Mouse (Mus musculus) hindbrain, embryonic 10.5 days (tissue): ENCODE measurements around the gene Gm17361. TPM values are rescaled to one million over a fixed set of nuclear protein-coding genes. Genes with fewer than 3 reads are reported as not detected.
"Not testable (repeated sequence)": the region's sequence is repeated elsewhere in the genome, so short reads cannot be mapped to it uniquely, and the experiment has no call there.

ENCODE experiments used
- DNase-seq: peaks from one replicate; pipeline ENCODE4 v3.0.0-alpha.2; 2017; ENCODE audit warnings: low spot score
- H3K27ac ChIP-seq: fragments of 300-500 bp; sonication (generic); 2 replicates; pipeline ENCODE4 v1.5.1; 2016; ENCODE audit warnings: mild to moderate bottlenecking, moderate library complexity
- H3K27me3 ChIP-seq: fragments of 300-500 bp; sonication (generic); 2 replicates; pipeline ENCODE4 v1.6.1; 2016; ENCODE audit warnings: mild to moderate bottlenecking; ENCODE audit not compliant: poor library complexity, insufficient read depth, severe bottlenecking
- H3K36me3 ChIP-seq: fragments of 300-500 bp; sonication (generic); 2 replicates; pipeline ENCODE4 v1.6.1; 2016; ENCODE audit warnings: mild to moderate bottlenecking, moderate library complexity
- H3K4me1 ChIP-seq: fragments of 300-500 bp; sonication (generic); replicated peaks from 2 replicates; pipeline ENCODE4 v1.6.1; 2016; ENCODE audit warnings: mild to moderate bottlenecking
- H3K4me3 ChIP-seq: fragments of 300-500 bp; sonication (generic); 2 replicates; pipeline ENCODE4 v1.5.1; 2016; ENCODE audit warnings: mild to moderate bottlenecking, moderate library complexity
- H3K9me3 ChIP-seq: fragments of 300-500 bp; sonication (generic); 2 replicates; pipeline ENCODE4 v1.6.1; 2016; ENCODE audit warnings: mild to moderate bottlenecking, moderate library complexity
- WGBS: fragments of 180-500 bp; shearing (Covaris S2); methylation state at CpG from one replicate; pipeline ENCODE4 v1.1.7; 2016; 5-methylcytosine and 5-hydroxymethylcytosine counted together
- polyA plus RNA-seq: library from polyadenylated mRNA; unstranded; fragments of >200 nt; fragmentation: Nextera tagmentation; extraction: Ambion mirVana; gene quantifications from 2 replicates; pipeline ENCODE4 v1.2.1, GENCODE M21; 2016

Gene Gm17361
- not detected in 2 replicates for polyA plus RNA-seq

DNA sequence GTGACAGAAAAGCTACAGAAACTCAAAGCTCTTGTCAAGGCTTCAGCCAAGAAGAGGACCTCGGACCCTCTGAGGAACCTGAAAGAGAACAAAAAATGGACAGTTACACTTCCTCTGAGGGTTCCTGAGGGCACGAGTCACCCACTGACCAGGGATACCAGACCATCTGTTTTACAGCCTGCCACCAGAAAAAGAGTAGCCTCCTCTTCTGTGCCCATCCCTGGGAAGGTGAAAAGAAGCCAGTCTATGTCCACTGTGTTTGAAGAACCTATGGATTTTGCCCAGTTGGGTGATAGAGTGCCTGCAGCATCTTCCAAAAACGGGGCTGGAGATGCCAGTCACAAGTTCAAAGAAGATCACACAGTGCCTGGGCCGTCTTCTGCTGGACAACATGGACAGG, at the start of gene Gm17361:
Gene Gm17361, plus strand, starts transcription at position 301 of the 400 bp plus-strand sequence.
- DNase-seq, H3K4me1 ChIP-seq, H3K27ac ChIP-seq, H3K36me3 ChIP-seq, H3K9me3 ChIP-seq, H3K27me3 ChIP-seq, H3K4me3 ChIP-seq: not testable (repeated sequence)
- no CpG with 5 or more reads among the region's 4 CpGs for WGBS
